Mouse (Mus musculus) kidney, postnatal 0 days (tissue): ENCODE results near the gene Gimap3. TPM values are rescaled to one million over a fixed set of nuclear protein-coding genes. Genes with fewer than 3 reads are reported as not detected.

Experiments used
- ATAC-seq: fragments of 200-750 bp; cut with Nextera tagmentation; replicated peaks from 2 replicates; pipeline ENCODE4 v1.8.0; 2017; ENCODE audit warnings: low read depth, moderate number of reproducible peaks, moderate TSS enrichment, moderate library complexity; ENCODE audit not compliant: low FRiP score
- DNase-seq: peaks from one replicate; pipeline ENCODE4 v3.0.0-alpha.2; 2016; ENCODE audit warnings: low spot score
- H3K27ac ChIP-seq: fragments of 300-500 bp; sonication (generic); 2 replicates; pipeline ENCODE4 v1.5.1; 2014; ENCODE audit warnings: mild to moderate bottlenecking
- H3K27me3 ChIP-seq: fragments of 300-500 bp; sonication (generic); 2 replicates; pipeline ENCODE4 v1.6.1; 2014; ENCODE audit warnings: low read length, mixed read lengths; ENCODE audit not compliant: insufficient read depth
- H3K36me3 ChIP-seq: fragments of 300-500 bp; sonication (generic); 2 replicates; pipeline ENCODE4 v1.6.1; 2014; ENCODE audit warnings: low read length, mixed read lengths; ENCODE audit not compliant: insufficient read depth
- H3K4me1 ChIP-seq: fragments of 300-500 bp; sonication (generic); replicated peaks from 2 replicates; pipeline ENCODE4 v1.6.1; 2014; ENCODE audit warnings: antibody characterized with exemption, low read length, mixed read lengths; ENCODE audit not compliant: insufficient read depth
- H3K4me2 ChIP-seq: fragments of 300-500 bp; sonication (generic); 2 replicates; pipeline ENCODE4 v1.6.1; 2014; ENCODE audit warnings: mild to moderate bottlenecking, low read length, moderate library complexity, mixed read lengths
- H3K4me3 ChIP-seq: fragments of 300-500 bp; sonication (generic); replicated peaks from 2 replicates; pipeline ENCODE4 v1.5.1; 2014; ENCODE audit warnings: low read depth, low read length
- H3K9ac ChIP-seq: fragments of 300-500 bp; sonication (generic); 2 replicates; pipeline ENCODE4 v1.6.1; 2014; ENCODE audit warnings: low read depth, low read length
- H3K9me3 ChIP-seq: fragments of 300-500 bp; sonication (generic); replicated peaks from 2 replicates; pipeline ENCODE4 v1.6.1; 2016; ENCODE audit warnings: low read length, inconsistent platforms, mixed read lengths
- CTCF ChIP-seq: IDR thresholded peaks from 2 replicates; pipeline ENCODE4 v1.5.1; 2016; ENCODE audit warnings: antibody characterized with exemption, low read depth, mild to moderate bottlenecking, moderate library complexity
- WGBS: fragments of 180-500 bp; shearing (Covaris S2); extraction: QIAGEN DNeasy Blood & Tissue Kit; methylation state at CpG from one replicate; pipeline ENCODE4 v1.1.7; 2014; 5-methylcytosine and 5-hydroxymethylcytosine counted together
- polyA plus RNA-seq: library from polyadenylated mRNA; unstranded; fragments of >200 nt; fragmentation: Nextera tagmentation; extraction: Ambion mirVana; gene quantifications from 2 replicates; pipeline ENCODE4 v1.2.1, GENCODE M21; 2015

Gimap3 gene
- polyA plus RNA-seq, result 0.13 and 0.17 TPM in 2 replicates

- Histone ChIP-seq H3K4me3 (no peak within 1 kb of the TSS), H3K4me2 (no peak within 1 kb of the TSS), H3K9me3 (no peaks in the 10 kb centered on the region), H3K27ac (no peak within 1 kb of the TSS), H3K36me3 (no peaks in the 10 kb centered on the region), H3K9ac (no peak within 1 kb of the TSS), H3K27me3 (no peaks in the 10 kb centered on the region), H3K4me1 (no peaks in the 10 kb centered on the region)
- no peak for DNase-seq
- no peak for TF ChIP-seq CTCF
- ATAC-seq, result no peak
- WGBS, result 86% methylated on average over 3 of the region's 3 CpGs
Observed at GRCm38 (mm10) chr6:48770696-48771095, at the start of gene Gimap3. TSS of gene Gimap3 (minus strand) at chr6:48770851.

GRCm38 (mm10) chr6:48817815-48818214 lies 47.2 kb upstream of the Gimap3 start:
- no peaks in the 10 kb centered on the region for H3K36me3 ChIP-seq
- peak; percentile 98 for TF ChIP-seq CTCF
- no peak overlapping the region for H3K9ac ChIP-seq

GRCm38 (mm10) chr6:48815013-48815412 lies 44.4 kb upstream of the Gimap3 start:
- H3K4me3 ChIP-seq, result no peak overlapping the region
- H3K4me2 ChIP-seq, result no peak overlapping the region
- no peaks in the 10 kb centered on the region for H3K36me3 ChIP-seq
- ATAC-seq, result no peak
- H3K4me1 ChIP-seq, result no peaks in the 10 kb centered on the region
- DNase-seq, result no peak
- no peak overlapping the region for H3K9ac ChIP-seq
- H3K27me3 ChIP-seq, result no peaks in the 10 kb centered on the region
- H3K9me3 ChIP-seq, result no peaks in the 10 kb centered on the region
- peak; percentile 43; the same call in 1 of the 2 replicates for TF ChIP-seq CTCF
- H3K27ac ChIP-seq, result no peak overlapping the region

More at GRCm38 (mm10) chr6:48817815-48818214, 47.2 kb upstream of the Gimap3 start:
- ATAC-seq, result no peak
- peak; percentile 93 for DNase-seq
- no peaks in the 10 kb centered on the region for H3K4me1 ChIP-seq
- H3K9me3 ChIP-seq, result no peaks in the 10 kb centered on the region
- H3K27ac ChIP-seq, result no peak overlapping the region
- no peak overlapping the region for H3K4me2 ChIP-seq
- no peaks in the 10 kb centered on the region for H3K27me3 ChIP-seq
- no peak overlapping the region for H3K4me3 ChIP-seq
- 7% methylated on average over 6 of the region's 6 CpGs for WGBS

- H3K36me3 ChIP-seq, result no peaks in the 10 kb centered on the region
- H3K4me2 ChIP-seq, result no peak overlapping the region
- no peak overlapping the region for H3K4me3 ChIP-seq
- no peak for ATAC-seq
- TF ChIP-seq CTCF, result no peak
- H3K9ac ChIP-seq, result no peak overlapping the region
- no peaks in the 10 kb centered on the region for H3K27me3 ChIP-seq
- 66% methylated on average over 3 of the region's 3 CpGs for WGBS
- no peak overlapping the region for H3K27ac ChIP-seq
- DNase-seq, result no peak
- no peaks in the 10 kb centered on the region for H3K4me1 ChIP-seq
- H3K9me3 ChIP-seq, result no peaks in the 10 kb centered on the region
Observed at GRCm38 (mm10) chr6:48809494-48810219, 39.0 kb upstream of the Gimap3 start.

GRCm38 (mm10) chr6:48806746-48807145 lies 36.1 kb upstream of the Gimap3 start:
- Histone ChIP-seq H3K4me1 (no peaks in the 10 kb centered on the region), H3K27ac (no peak overlapping the region), H3K27me3 (no peaks in the 10 kb centered on the region), H3K4me2 (no peak overlapping the region), H3K9me3 (no peaks in the 10 kb centered on the region), H3K4me3 (no peak overlapping the region), H3K9ac (no peak overlapping the region), H3K36me3 (no peaks in the 10 kb centered on the region)
- DNase-seq (no peak), ATAC-seq (no peak)
- TF ChIP-seq CTCF, result no peak
- WGBS, result 91% methylated on average over 3 of the region's 3 CpGs

GRCm38 (mm10) chr6:48804346-48804745 lies 33.7 kb upstream of the Gimap3 start:
- H3K27ac ChIP-seq, result no peak overlapping the region
- WGBS, result 75% methylated on average over 5 of the region's 5 CpGs
- no peaks in the 10 kb centered on the region for H3K36me3 ChIP-seq
- no peak overlapping the region for H3K4me2 ChIP-seq
- no peaks in the 10 kb centered on the region for H3K9me3 ChIP-seq
- TF ChIP-seq CTCF, result no peak
- DNase-seq, result no peak
- ATAC-seq, result no peak
- no peak overlapping the region for H3K4me3 ChIP-seq
- no peak overlapping the region for H3K9ac ChIP-seq
- H3K27me3 ChIP-seq, result no peaks in the 10 kb centered on the region
- no peaks in the 10 kb centered on the region for H3K4me1 ChIP-seq
